Mouse (Mus musculus): Measurements from ENCODE around the gene Ak7. TPM values are rescaled to one million over a fixed set of nuclear protein-coding genes. Genes with fewer than 3 reads are reported as not detected.

Ak7 gene
- total RNA-seq, 2 experiments from 2014 or later: not detected

- no peak for ATAC-seq (replicated peaks; ENCODE audit: low FRiP score, poor library complexity, severe bottlenecking)
These were observed 20.0 kb downstream of the Ak7 start for GRCm38 (mm10) chr12:105725736-105726135.

GRCm38 (mm10) chr12:105727268-105727667 is 21.5 kb downstream of the Ak7 start:
- peak; percentile 79 for ATAC-seq (replicated peaks; ENCODE audit: low FRiP score, poor library complexity, severe bottlenecking)

- ATAC-seq (replicated peaks; ENCODE audit: low FRiP score, poor library complexity, severe bottlenecking): peak; percentile 36
These were observed 22.2 kb downstream of the Ak7 start for GRCm38 (mm10) chr12:105727964-105728363.

- no peak for ATAC-seq (replicated peaks; ENCODE audit: low FRiP score, poor library complexity, severe bottlenecking)
These were observed 25.2 kb downstream of the Ak7 start for GRCm38 (mm10) chr12:105730851-105731460.

- no peak for ATAC-seq (replicated peaks; ENCODE audit: low FRiP score, poor library complexity, severe bottlenecking)
These were observed 27.8 kb downstream of the Ak7 start for GRCm38 (mm10) chr12:105733370-105734159.

- ATAC-seq (replicated peaks; ENCODE audit: low FRiP score, poor library complexity, severe bottlenecking): no peak
These were observed 29.6 kb downstream of the Ak7 start for GRCm38 (mm10) chr12:105735226-105735888.

GRCm38 (mm10) chr12:105735889-105736251 is 30.1 kb downstream of the Ak7 start:
- ATAC-seq (replicated peaks; ENCODE audit: low FRiP score, poor library complexity, severe bottlenecking): no peak

GRCm38 (mm10) chr12:105738316-105739096 is 32.7 kb downstream of the Ak7 start:
- ATAC-seq (replicated peaks; ENCODE audit: low FRiP score, poor library complexity, severe bottlenecking): no peak

GRCm38 (mm10) chr12:105739656-105740055 is 33.9 kb downstream of the Ak7 start:
- ATAC-seq (replicated peaks; ENCODE audit: low FRiP score, poor library complexity, severe bottlenecking): no peak

- no peak for ATAC-seq (replicated peaks; ENCODE audit: low FRiP score, poor library complexity, severe bottlenecking)
These were observed 42.3 kb downstream of the Ak7 start for GRCm38 (mm10) chr12:105748114-105748513.

GRCm38 (mm10) chr12:105753813-105754212 is 48.0 kb downstream of the Ak7 start:
- ATAC-seq (replicated peaks; ENCODE audit: low FRiP score, poor library complexity, severe bottlenecking): no peak

GRCm38 (mm10) chr12:105757816-105758497 is 52.2 kb downstream of the Ak7 start:
- 0 out of 2 replicates have a peak, but pooled peaks have one; percentile 14 for ATAC-seq (replicated peaks; ENCODE audit: low FRiP score, poor library complexity, severe bottlenecking)

- ATAC-seq (replicated peaks; ENCODE audit: low FRiP score, poor library complexity, severe bottlenecking): no peak
These were observed 53.1 kb downstream of the Ak7 start for GRCm38 (mm10) chr12:105758911-105759310.

- no peak for ATAC-seq (replicated peaks; ENCODE audit: low FRiP score, poor library complexity, severe bottlenecking)
These were observed 54.2 kb downstream of the Ak7 start for GRCm38 (mm10) chr12:105759849-105760478.

- no peak for ATAC-seq (replicated peaks; ENCODE audit: low FRiP score, poor library complexity, severe bottlenecking)
These were observed 55.4 kb downstream of the Ak7 start for GRCm38 (mm10) chr12:105761171-105761570.

- no peak for ATAC-seq (replicated peaks; ENCODE audit: low FRiP score, poor library complexity, severe bottlenecking)
These were observed 55.9 kb downstream of the Ak7 start for GRCm38 (mm10) chr12:105761629-105762028.

GRCm38 (mm10) chr12:105769700-105770099 is 63.9 kb downstream of the Ak7 start:
- ATAC-seq (replicated peaks; ENCODE audit: low FRiP score, poor library complexity, severe bottlenecking): no peak

GRCm38 (mm10) chr12:105774871-105775270 is 69.1 kb downstream of the Ak7 start:
- no peak for ATAC-seq (replicated peaks; ENCODE audit: low FRiP score, poor library complexity, severe bottlenecking)

GRCm38 (mm10) chr12:105777651-105778050 is 71.9 kb downstream of the Ak7 start:
- no peak for ATAC-seq (replicated peaks; ENCODE audit: low FRiP score, poor library complexity, severe bottlenecking)
